Mouse (Mus musculus) spleen, adult 2 months (tissue): ENCODE measurements around the gene Ranbp3l. TPM values are rescaled to one million over a fixed set of nuclear protein-coding genes. Genes with fewer than 3 reads are reported as not detected.

Source experiments
- DNase-seq, 2 experiments: peaks; one replicate each; pipeline versions ENCODE4 v3.0.0 to v3.0.0-alpha.2; 2012 to 2021; ENCODE audit warnings: low spot score in 2 of 2, low read depth in 1 of 2
- H3K27ac ChIP-seq: fragments of 200-500 bp; 2 replicates; pipeline ENCODE4 v1.5.1; 2012; ENCODE audit warnings: low read length, inconsistent platforms; ENCODE audit not compliant: insufficient read depth
- H3K27me3 ChIP-seq: fragments of 200-500 bp; 2 replicates; pipeline ENCODE4 v1.6.1; 2012; ENCODE audit warnings: mild to moderate bottlenecking, moderate library complexity, low read length, inconsistent platforms; ENCODE audit not compliant: control insufficient read depth, insufficient read depth
- H3K36me3 ChIP-seq: fragments of 200-500 bp; 2 replicates; pipeline ENCODE4 v1.6.1; 2012; ENCODE audit warnings: mild to moderate bottlenecking, low read length, inconsistent platforms; ENCODE audit not compliant: control insufficient read depth, insufficient read depth
- H3K4me1 ChIP-seq: fragments of 200-500 bp; 2 replicates; pipeline ENCODE4 v1.6.1; 2011; ENCODE audit warnings: inconsistent platforms; ENCODE audit not compliant: control insufficient read depth, insufficient read depth, insufficient read length
- H3K4me3 ChIP-seq: fragments of 200-500 bp; 2 replicates; pipeline ENCODE4 v1.5.1; 2011; ENCODE audit warnings: mild to moderate bottlenecking, inconsistent platforms; ENCODE audit not compliant: insufficient read depth, insufficient read length; ENCODE audit errors: extremely low read depth
- CTCF ChIP-seq: fragments of 200-500 bp; IDR thresholded peaks from 2 replicates; pipeline ENCODE4 v1.5.1; 2011; ENCODE audit warnings: mild to moderate bottlenecking, inconsistent platforms; ENCODE audit not compliant: insufficient read depth, insufficient read length, insufficient replicate concordance; ENCODE audit errors: extremely low read depth
- POLR2A ChIP-seq: fragments of 200-500 bp; IDR thresholded peaks from 2 replicates; pipeline ENCODE4 v1.6.1; 2011; ENCODE audit warnings: low read depth, low read length, inconsistent platforms
- WGBS: fragments of 180-500 bp; shearing (Covaris S2); methylation state at CpG from one replicate; pipeline ENCODE4 v1.1.7; 2018; 5-methylcytosine and 5-hydroxymethylcytosine counted together
- polyA plus RNA-seq: library from polyadenylated mRNA; depleted of rRNA; stranded (reverse); fragments of >200 nt; gene quantifications from 2 replicates; pipeline ENCODE4 v1.2.3, GENCODE M21; 2012

The Ranbp3l gene
- polyA plus RNA-seq, 1 experiment: 0.07 TPM

- no peaks in the 10 kb centered on the region for H3K27me3 ChIP-seq
- DNase-seq: no peak
- peak overlapping the region; percentile 34 for H3K27ac ChIP-seq
- WGBS: 2% methylated on average over 3 of the region's 3 CpGs
- H3K4me1 ChIP-seq: no peaks in the 10 kb centered on the region
- H3K36me3 ChIP-seq: no peaks in the 10 kb centered on the region
- TF ChIP-seq POLR2A (no peak), CTCF (no peak)
- H3K4me3 ChIP-seq: peak overlapping the region; percentile 73
Observed at GRCm38 (mm10) chr15:9070353-9070752, 102.6 kb downstream of the Ranbp3l start.

GRCm38 (mm10) chr15:9070912-9071555 lies 103.3 kb downstream of the Ranbp3l start, which contains the start of gene Nadk2:
Gene Nadk2 (plus strand): TSS chr15:9071260.
- Histone ChIP-seq H3K36me3 (no peaks in the 10 kb centered on the region), H3K27me3 (no peaks in the 10 kb centered on the region), H3K27ac (peak within 1 kb of the TSS; percentile 75), H3K4me3 (peak within 1 kb of the TSS; percentile 73), H3K4me1 (no peaks in the 10 kb centered on the region)
- peak; percentile 89 to 95 for DNase-seq
- TF ChIP-seq POLR2A: no peak
- no peak for TF ChIP-seq CTCF
- WGBS: under 1% methylated on average over 42 of the region's 54 CpGs

- Histone ChIP-seq H3K27me3 (no peaks in the 10 kb centered on the region), H3K4me1 (no peaks in the 10 kb centered on the region), H3K4me3 (peak overlapping the region; percentile 73), H3K27ac (peak overlapping the region; percentile 75), H3K36me3 (no peaks in the 10 kb centered on the region)
- 1% methylated on average over 63 of the region's 66 CpGs for WGBS
- DNase-seq: peak in 1 of 2 experiments; percentile 50
- no peak for TF ChIP-seq CTCF
- TF ChIP-seq POLR2A: no peak
Observed at GRCm38 (mm10) chr15:9071556-9072544, 104.1 kb downstream of the Ranbp3l start.

GRCm38 (mm10) chr15:9072630-9073029 lies 104.9 kb downstream of the Ranbp3l start:
- Histone ChIP-seq H3K27ac (no peak overlapping the region), H3K36me3 (no peaks in the 10 kb centered on the region), H3K27me3 (no peaks in the 10 kb centered on the region), H3K4me1 (no peaks in the 10 kb centered on the region), H3K4me3 (peak overlapping the region; percentile 39; the same call in 1 of the 2 replicates)
- 2% methylated on average over 5 of the region's 5 CpGs for WGBS
- TF ChIP-seq POLR2A: no peak
- TF ChIP-seq CTCF: no peak
- DNase-seq: no peak

GRCm38 (mm10) chr15:9073067-9073608 lies 105.4 kb downstream of the Ranbp3l start:
- Histone ChIP-seq H3K27ac (no peak overlapping the region), H3K4me3 (peak overlapping the region; percentile 39; the same call in 1 of the 2 replicates), H3K36me3 (no peaks in the 10 kb centered on the region), H3K4me1 (no peaks in the 10 kb centered on the region), H3K27me3 (no peaks in the 10 kb centered on the region)
- 46% methylated on average over 12 of the region's 12 CpGs for WGBS
- TF ChIP-seq CTCF (no peak), POLR2A (no peak)
- no peak for DNase-seq

- Histone ChIP-seq H3K4me3 (no peak overlapping the region), H3K4me1 (no peaks in the 10 kb centered on the region), H3K27me3 (no peaks in the 10 kb centered on the region), H3K36me3 (no peaks in the 10 kb centered on the region), H3K27ac (no peak overlapping the region)
- no peak for TF ChIP-seq POLR2A
- TF ChIP-seq CTCF: no peak
- WGBS: 72% methylated on average over 5 of the region's 5 CpGs
- no peak for DNase-seq
Observed at GRCm38 (mm10) chr15:9073684-9074083, 105.9 kb downstream of the Ranbp3l start.
